Comparison of ENCODE assay signal across 8 mouse cellular contexts in genomic region chr10:42055224-42056165, GRCm38 (mm10). TPM values are rescaled to one million over a fixed set of nuclear protein-coding genes. Genes with fewer than 3 reads are reported as not detected.
DNase-seq lines count a peak whose midpoint lies in the region; ATAC-seq lines count a peak whose summit lies in the region.

No protein-coding gene starts in this region.

- peak overlapping the region; percentile 53 for H3K4me2 ChIP-seq in heart, embryonic 12.5 days
- peak overlapping the region; percentile 41 for H3K4me2 ChIP-seq in hindbrain, embryonic 16.5 days (ENCODE audit: low read length)
- H3K4me2 ChIP-seq in midbrain, embryonic 16.5 days (ENCODE audit: low read length), result peak overlapping the region; percentile 29; the same call in 1 of the 2 replicates

- H3K4me3 ChIP-seq in heart, embryonic 12.5 days, result no peak overlapping the region
- H3K4me3 ChIP-seq in brown adipose tissue, adult 24 weeks (ENCODE audit: insufficient read depth, low read depth, low read length), result peak overlapping the region; percentile 24; the same call in 1 of the 2 replicates
- H3K4me3 ChIP-seq in hindbrain, embryonic 16.5 days (ENCODE audit: low read length), result no peak overlapping the region
- no peak overlapping the region for H3K4me3 ChIP-seq in midbrain, embryonic 16.5 days (ENCODE audit: low read depth, low read length)

- H3K4me1 ChIP-seq in heart, embryonic 12.5 days (replicated peaks), result peaks cover 24% of the 10 kb centered on the region
- no peaks in the 10 kb centered on the region for H3K4me1 ChIP-seq in brown adipose tissue, adult 24 weeks (ENCODE audit: control insufficient read depth, insufficient read depth, insufficient read length, low read length)
- H3K4me1 ChIP-seq in hindbrain, embryonic 16.5 days (ENCODE audit: control insufficient read depth, insufficient read depth, low read depth, low read length), result no peaks in the 10 kb centered on the region
- no peaks in the 10 kb centered on the region for H3K4me1 ChIP-seq in midbrain, embryonic 16.5 days (ENCODE audit: control insufficient read depth, insufficient read depth, low read length)

- H3K9ac ChIP-seq in heart, embryonic 12.5 days, result no peak overlapping the region
- H3K9ac ChIP-seq in hindbrain, embryonic 16.5 days (ENCODE audit: low read depth, low read length), result no peak overlapping the region
- no peak overlapping the region for H3K9ac ChIP-seq in midbrain, embryonic 16.5 days (ENCODE audit: low read depth, low read length)

- H3K27me3 ChIP-seq in heart, embryonic 12.5 days (replicated peaks), result peaks cover 8% of the 10 kb centered on the region
- H3K27me3 ChIP-seq in hindbrain, embryonic 16.5 days (replicated peaks; ENCODE audit: control insufficient read depth, insufficient read depth, low read length), result no peaks in the 10 kb centered on the region
- no peaks in the 10 kb centered on the region for H3K27me3 ChIP-seq in midbrain, embryonic 16.5 days (ENCODE audit: control insufficient read depth, insufficient read depth, low read depth, low read length)

- ATAC-seq in heart, embryonic 12.5 days (ENCODE audit: insufficient number of reproducible peaks, low FRiP score), result peak; percentile 80; the same call in 1 of the 2 replicates
- peak; percentile 70; the same call in 1 of the 2 replicates for ATAC-seq in hindbrain, embryonic 16.5 days
- ATAC-seq in midbrain, embryonic 16.5 days, result peak; percentile 66; the same call in 1 of the 2 replicates

- 63% methylated on average over 28 of the region's 29 CpGs for WGBS in heart, embryonic 12.5 days
- WGBS in hindbrain, embryonic 16.5 days, result 53% methylated on average over 28 of the region's 29 CpGs
- 62% methylated on average over 29 of the region's 29 CpGs for WGBS in midbrain, embryonic 16.5 days

- H3K27ac ChIP-seq in heart, embryonic 12.5 days (ENCODE audit: poor library complexity, severe bottlenecking), result no peak overlapping the region
- H3K27ac ChIP-seq in brown adipose tissue, adult 24 weeks (replicated peaks; ENCODE audit: low read depth, low read length), result no peak overlapping the region
- no peak overlapping the region for H3K27ac ChIP-seq in hindbrain, embryonic 16.5 days (ENCODE audit: low read depth, low read length)
- no peak overlapping the region for H3K27ac ChIP-seq in midbrain, embryonic 16.5 days (ENCODE audit: low read length)

- DNase-seq in heart, postnatal 4 days, result no peak
- no peak for DNase-seq in adrenal gland, postnatal 14 days
- no peak for DNase-seq in cerebellum, adult 9-11 months
- no peak for DNase-seq in kidney, adult 9 months

- H3K9me3 ChIP-seq in heart, embryonic 12.5 days (replicated peaks), result no peaks in the 10 kb centered on the region
- H3K9me3 ChIP-seq in hindbrain, embryonic 16.5 days (ENCODE audit: control insufficient read depth, low read length), result no peaks in the 10 kb centered on the region
- no peaks in the 10 kb centered on the region for H3K9me3 ChIP-seq in midbrain, embryonic 16.5 days (replicated peaks; ENCODE audit: control insufficient read depth, low read length, poor library complexity, severe bottlenecking)

- H3K36me3 ChIP-seq in heart, embryonic 12.5 days, result no peaks in the 10 kb centered on the region
- no peaks in the 10 kb centered on the region for H3K36me3 ChIP-seq in hindbrain, embryonic 16.5 days (ENCODE audit: control insufficient read depth, insufficient read depth, low read length)
- no peaks in the 10 kb centered on the region for H3K36me3 ChIP-seq in midbrain, embryonic 16.5 days (ENCODE audit: control insufficient read depth, insufficient read depth, low read length)

RNA-seq across cellular contexts. Expression of gene Armc2, which starts 37.3 kb away (rescaled TPM):
- 1.2 and 1.7 TPM in 2 replicates for polyA plus RNA-seq in heart, embryonic 12.5 days (2016; fragmentation: Nextera tagmentation; extraction: Ambion mirVana)
- total RNA-seq in heart, postnatal 4 days (2021), result 1 to 10 TPM; 1.2 to 1.6 TPM
- not detected in 2 replicates for polyA plus RNA-seq in brown adipose tissue, adult 24 weeks (2012; ENCODE audit: insufficient read depth, insufficient read length, missing spikeins)
- polyA plus RNA-seq in hindbrain, embryonic 16.5 days (2015; fragmentation: Nextera tagmentation; extraction: Ambion mirVana), result 12.7 TPM in 2 replicates
- 11.7 and 12.1 TPM in 2 replicates for polyA plus RNA-seq in midbrain, embryonic 16.5 days (2015; fragmentation: Nextera tagmentation; extraction: Ambion mirVana)
- 0.74 and 1.4 TPM in 2 replicates for total RNA-seq in adrenal gland, postnatal 14 days (2021)
